Comparison of ENCODE assay signal across 8 mouse cellular contexts in genomic region chr17:35866911-35867890, GRCm38 (mm10). TPM values are rescaled to one million over a fixed set of nuclear protein-coding genes. Genes with fewer than 3 reads are reported as not detected.
DNase-seq lines count a peak whose midpoint lies in the region; ATAC-seq lines count a peak whose summit lies in the region.

No protein-coding gene starts in this region.

- peak; percentile 65 to 67 for DNase-seq in cerebellum, postnatal 10 days
- DNase-seq in cerebellum, adult 11-12 months = no peak
- peak; percentile 59 to 75 for DNase-seq in adrenal gland, postnatal 36 days
- DNase-seq in heart, adult 8-10 months (ENCODE audit: low spot score) = peak; percentile 61
- DNase-seq in lung, postnatal 36 days = peak; percentile 82
- DNase-seq in spleen, postnatal 10 days (ENCODE audit: low spot score in 2 of 2) = peak; percentile 59 to 76

- no peaks in the 10 kb centered on the region for H3K27me3 ChIP-seq in kidney, embryonic 16.5 days (ENCODE audit: insufficient read depth, low read length)

- peak overlapping the region; percentile 83 for H3K4me2 ChIP-seq in kidney, embryonic 16.5 days (replicated peaks; ENCODE audit: low read depth, low read length)

- H3K27ac ChIP-seq in kidney, embryonic 16.5 days (ENCODE audit: low read length) = peak overlapping the region; percentile 98

- peak overlapping the region; percentile 85 for H3K9ac ChIP-seq in kidney, embryonic 16.5 days (replicated peaks; ENCODE audit: low read length)

- H3K4me3 ChIP-seq in kidney, embryonic 16.5 days (ENCODE audit: low read length) = peak overlapping the region; percentile 68

- peaks cover 4% of the 10 kb centered on the region; the same call in 1 of the 2 replicates for H3K9me3 ChIP-seq in kidney, embryonic 16.5 days (ENCODE audit: low read length)

- ATAC-seq in kidney, embryonic 16.5 days (ENCODE audit: low FRiP score, low TSS enrichment) = no peak
- no peak for ATAC-seq in activated CD4-positive, CD25-positive, alpha-beta regulatory T cell, adult 4 months

- H3K4me1 ChIP-seq in kidney, embryonic 16.5 days (ENCODE audit: insufficient read depth, low read length) = peaks cover 51% of the 10 kb centered on the region

- H3K36me3 ChIP-seq in kidney, embryonic 16.5 days (ENCODE audit: insufficient read depth, low read length) = 0 out of 2 replicates have a peak, but pooled peaks cover 5% of the 10 kb centered on the region

- WGBS in kidney, embryonic 16.5 days = 8% methylated on average over 26 of the region's 26 CpGs

RNA-seq across cellular contexts. Expression of gene Ppp1r18, which starts 1.8 kb away (rescaled TPM):
- total RNA-seq in adrenal gland, postnatal 36 days (2021) = 10 to 100 TPM; 26.1 to 35.1 TPM
- 10 to 100 TPM; 10.5 to 13.5 (median 11.8) TPM for total RNA-seq in heart, adult 8-10 months (2022)
- polyA plus RNA-seq in kidney, embryonic 16.5 days (2015; fragmentation: Nextera tagmentation; extraction: Ambion mirVana) = 22.2 and 25.2 TPM in 2 replicates
- polyA plus RNA-seq in activated CD4-positive, CD25-positive, alpha-beta regulatory T cell, adult 4 months (2017; shearing (Covaris generic)) = 100 to 1,000 TPM; 228 to 247 TPM

RNA-seq across cellular contexts. Expression of gene Nrm, which starts 6.1 kb away (rescaled TPM):
- total RNA-seq in adrenal gland, postnatal 36 days (2021) = 1 to 10 TPM; 6.7 to 7.5 TPM
- 1 to 10 TPM; 1.7 to 2.9 (median 1.8) TPM for total RNA-seq in heart, adult 8-10 months (2022)
- polyA plus RNA-seq in kidney, embryonic 16.5 days (2015; fragmentation: Nextera tagmentation; extraction: Ambion mirVana) = 63.3 and 67.0 TPM in 2 replicates
- 10 to 100 TPM; 38.4 to 44.7 TPM for polyA plus RNA-seq in activated CD4-positive, CD25-positive, alpha-beta regulatory T cell, adult 4 months (2017; shearing (Covaris generic))

RNA-seq across cellular contexts. Expression of gene Dhx16, which starts 12.4 kb away (rescaled TPM):
- total RNA-seq in adrenal gland, postnatal 36 days (2021) = 10 to 100 TPM; 37.5 to 40.8 TPM
- total RNA-seq in heart, adult 8-10 months (2022) = 10 to 100 TPM; 18.7 to 20.8 (median 20.1) TPM
- polyA plus RNA-seq in kidney, embryonic 16.5 days (2015; fragmentation: Nextera tagmentation; extraction: Ambion mirVana) = 45.1 and 48.2 TPM in 2 replicates
- polyA plus RNA-seq in activated CD4-positive, CD25-positive, alpha-beta regulatory T cell, adult 4 months (2017; shearing (Covaris generic)) = 10 to 100 TPM; 19.6 to 26.9 TPM

RNA-seq across cellular contexts. Expression of gene Mdc1, which starts 25.9 kb away (rescaled TPM):
- total RNA-seq in adrenal gland, postnatal 36 days (2021) = 10 to 100 TPM; 18.3 to 18.7 TPM
- total RNA-seq in heart, adult 8-10 months (2022) = 10 to 100 TPM; 11.5 to 12.8 (median 12.0) TPM
- 16.3 and 16.7 TPM in 2 replicates for polyA plus RNA-seq in kidney, embryonic 16.5 days (2015; fragmentation: Nextera tagmentation; extraction: Ambion mirVana)
- polyA plus RNA-seq in activated CD4-positive, CD25-positive, alpha-beta regulatory T cell, adult 4 months (2017; shearing (Covaris generic)) = 1 to 10 TPM; 4.1 to 6.4 TPM

RNA-seq across cellular contexts. Expression of gene Tubb5, which starts 29.1 kb away (rescaled TPM):
- 100 to 1,000 TPM; 188 to 218 TPM for total RNA-seq in adrenal gland, postnatal 36 days (2021)
- 10 to 100 TPM; 65.2 to 94.6 (median 72.1) TPM for total RNA-seq in heart, adult 8-10 months (2022)
- 905 and 985 TPM in 2 replicates for polyA plus RNA-seq in kidney, embryonic 16.5 days (2015; fragmentation: Nextera tagmentation; extraction: Ambion mirVana)
- 100 to 1,000 TPM; 410 to 652 TPM for polyA plus RNA-seq in activated CD4-positive, CD25-positive, alpha-beta regulatory T cell, adult 4 months (2017; shearing (Covaris generic))
